Mouse (Mus musculus): ENCODE measurements at regions not wholly inside any gene's neighbourhood (a gene's known extent, or its start where the extent isn't known, plus 50 kb on each side); places are given as distances from the start of the nearest gene placed in this dataset.

- H3K4me2 ChIP-seq = no peak overlapping the region
- H3K27ac ChIP-seq = no peak overlapping the region
- no peaks in the 10 kb centered on the region for H3K36me3 ChIP-seq
- ATAC-seq (ENCODE audit: low FRiP score) = no peak
- no peaks in the 10 kb centered on the region; the same call in 1 of the 2 replicates for H3K4me1 ChIP-seq (replicated peaks)
- no peaks in the 10 kb centered on the region for H3K27me3 ChIP-seq
- H3K9me3 ChIP-seq = no peaks in the 10 kb centered on the region
- H3K9ac ChIP-seq = no peak overlapping the region
- 95% methylated on average over 8 of the region's 8 CpGs for WGBS
- no peak overlapping the region for H3K4me3 ChIP-seq
Observed at GRCm38 (mm10) chr13:38740066-38740465, 81.2 kb upstream of the Eef1e1 start.

GRCm38 (mm10) chr13:38736361-38737035 lies 77.6 kb upstream of the Eef1e1 start:
- Histone ChIP-seq H3K4me1 (replicated peaks) (no peaks in the 10 kb centered on the region; the same call in 1 of the 2 replicates), H3K9ac (no peak overlapping the region), H3K4me3 (no peak overlapping the region), H3K9me3 (no peaks in the 10 kb centered on the region), H3K27me3 (no peaks in the 10 kb centered on the region), H3K36me3 (no peaks in the 10 kb centered on the region), H3K27ac (no peak overlapping the region), H3K4me2 (no peak overlapping the region)
- no peak for ATAC-seq (ENCODE audit: low FRiP score)
- 96% methylated on average over 4 of the region's 4 CpGs for WGBS

- H3K36me3 ChIP-seq = no peaks in the 10 kb centered on the region
- no peak overlapping the region for H3K9ac ChIP-seq
- H3K9me3 ChIP-seq = no peaks in the 10 kb centered on the region
- no peak overlapping the region for H3K27ac ChIP-seq
- ATAC-seq (ENCODE audit: low FRiP score) = no peak
- H3K4me2 ChIP-seq = no peak overlapping the region
- H3K4me1 ChIP-seq (replicated peaks) = no peaks in the 10 kb centered on the region
- WGBS = 81% methylated on average over 6 of the region's 6 CpGs
- no peaks in the 10 kb centered on the region for H3K27me3 ChIP-seq
- H3K4me3 ChIP-seq = no peak overlapping the region
Observed at GRCm38 (mm10) chr13:38735294-38735693, 76.4 kb upstream of the Eef1e1 start.

- no peaks in the 10 kb centered on the region for H3K36me3 ChIP-seq
- no peaks in the 10 kb centered on the region for H3K27me3 ChIP-seq
- ATAC-seq (ENCODE audit: low FRiP score) = no peak
- H3K4me2 ChIP-seq = no peak overlapping the region
- H3K9ac ChIP-seq = no peak overlapping the region
- 82% methylated on average over 4 of the region's 4 CpGs for WGBS
- no peaks in the 10 kb centered on the region for H3K9me3 ChIP-seq
- H3K4me3 ChIP-seq = no peak overlapping the region
- H3K4me1 ChIP-seq (replicated peaks) = no peaks in the 10 kb centered on the region
- no peak overlapping the region for H3K27ac ChIP-seq
Observed at GRCm38 (mm10) chr13:38733246-38733645, 74.4 kb upstream of the Eef1e1 start.

- Histone ChIP-seq H3K9ac (no peak overlapping the region), H3K4me3 (no peak overlapping the region), H3K27me3 (no peaks in the 10 kb centered on the region), H3K36me3 (no peaks in the 10 kb centered on the region), H3K27ac (no peak overlapping the region), H3K4me2 (no peak overlapping the region), H3K9me3 (no peaks in the 10 kb centered on the region), H3K4me1 (replicated peaks) (no peaks in the 10 kb centered on the region)
- ATAC-seq (ENCODE audit: low FRiP score) = no peak
- 87% methylated on average over 4 of the region's 4 CpGs for WGBS
Observed at GRCm38 (mm10) chr13:38725452-38725851, 66.6 kb upstream of the Eef1e1 start.

- Histone ChIP-seq H3K36me3 (no peaks in the 10 kb centered on the region), H3K4me1 (replicated peaks) (no peaks in the 10 kb centered on the region), H3K27ac (no peak overlapping the region), H3K4me3 (no peak overlapping the region), H3K9me3 (no peaks in the 10 kb centered on the region), H3K9ac (no peak overlapping the region), H3K27me3 (no peaks in the 10 kb centered on the region), H3K4me2 (no peak overlapping the region)
- 96% methylated on average over 3 of the region's 3 CpGs for WGBS
- ATAC-seq (ENCODE audit: low FRiP score) = no peak
Observed at GRCm38 (mm10) chr13:38721166-38721565, 62.3 kb upstream of the Eef1e1 start.

- Histone ChIP-seq H3K4me2 (no peak overlapping the region), H3K9ac (no peak overlapping the region), H3K36me3 (no peaks in the 10 kb centered on the region), H3K4me3 (no peak overlapping the region), H3K4me1 (replicated peaks) (no peaks in the 10 kb centered on the region), H3K27ac (no peak overlapping the region), H3K9me3 (no peaks in the 10 kb centered on the region), H3K27me3 (no peaks in the 10 kb centered on the region)
- WGBS = 95% methylated on average over 5 of the region's 5 CpGs
- no peak for ATAC-seq (ENCODE audit: low FRiP score)
Observed at GRCm38 (mm10) chr13:38714838-38715237, 56.0 kb upstream of the Eef1e1 start.

Measured in hindbrain, embryonic 13.5 days (tissue).